Mouse (Mus musculus) neural tube, embryonic 11.5 days (tissue): ENCODE results near the gene Tmem178. TPM values are rescaled to one million over a fixed set of nuclear protein-coding genes. Genes with fewer than 3 reads are reported as not detected.

ENCODE experiments used
- ATAC-seq: fragments of 200-750 bp; cut with Nextera tagmentation; 2 replicates; pipeline ENCODE4 v1.8.0; 2017; ENCODE audit warnings: moderate number of reproducible peaks, mild to moderate bottlenecking, moderate TSS enrichment, moderate library complexity; ENCODE audit not compliant: insufficient read depth, low FRiP score, low TSS enrichment
- DNase-seq: peaks from one replicate; pipeline ENCODE4 v3.0.0-alpha.2; 2015; ENCODE audit warnings: low spot score
- H3K27ac ChIP-seq: fragments of 300-500 bp; sonication (generic); 2 replicates; pipeline ENCODE4 v1.5.1; 2014; ENCODE audit warnings: low read depth, mild to moderate bottlenecking, low read length
- H3K27me3 ChIP-seq: fragments of 300-500 bp; sonication (generic); 2 replicates; pipeline ENCODE4 v1.6.1; 2014; ENCODE audit warnings: mild to moderate bottlenecking, low read length, mixed read lengths; ENCODE audit not compliant: control insufficient read depth, insufficient read depth
- H3K36me3 ChIP-seq: fragments of 300-500 bp; sonication (generic); 2 replicates; pipeline ENCODE4 v1.6.1; 2014; ENCODE audit warnings: mild to moderate bottlenecking, low read length, moderate library complexity, mixed read lengths; ENCODE audit not compliant: control insufficient read depth, insufficient read depth
- H3K4me1 ChIP-seq: fragments of 300-500 bp; sonication (generic); 2 replicates; pipeline ENCODE4 v1.6.1; 2014; ENCODE audit warnings: low read length, mixed read lengths; ENCODE audit not compliant: control insufficient read depth, insufficient read depth
- H3K4me2 ChIP-seq: fragments of 300-500 bp; sonication (generic); 2 replicates; pipeline ENCODE4 v1.6.1; 2014; ENCODE audit warnings: low read depth, mild to moderate bottlenecking, moderate library complexity
- H3K4me3 ChIP-seq: fragments of 300-500 bp; sonication (generic); 2 replicates; pipeline ENCODE4 v1.5.1; 2014; ENCODE audit warnings: low read depth, low read length
- H3K9ac ChIP-seq: fragments of 300-500 bp; sonication (generic); 2 replicates; pipeline ENCODE4 v1.6.1; 2014; ENCODE audit warnings: mild to moderate bottlenecking, low read length
- H3K9me3 ChIP-seq: fragments of 300-500 bp; sonication (generic); 2 replicates; pipeline ENCODE4 v1.6.1; 2016; ENCODE audit warnings: low read length; ENCODE audit not compliant: control insufficient read depth
- WGBS: fragments of 180-500 bp; shearing (Covaris S2); extraction: QIAGEN DNeasy Blood & Tissue Kit; methylation state at CpG from one replicate; pipeline ENCODE4 v1.1.7; 2014; 5-methylcytosine and 5-hydroxymethylcytosine counted together
- polyA plus RNA-seq: library from polyadenylated mRNA; unstranded; fragments of >200 nt; fragmentation: Nextera tagmentation; extraction: Ambion mirVana; gene quantifications from 2 replicates; pipeline ENCODE4 v1.2.1, GENCODE M21; 2014

Gene Tmem178
- polyA plus RNA-seq, 1 experiment from 2014 or later = 16.4 TPM

GRCm38 (mm10) chr17:80949895-80950294 lies 5.5 kb downstream of the Tmem178 start:
- H3K27me3 ChIP-seq = peaks cover 2% of the 10 kb centered on the region; the same call in 1 of the 2 replicates
- no peak overlapping the region for H3K4me3 ChIP-seq
- 0 out of 2 replicates have a peak, but pooled peaks cover 2% of the 10 kb centered on the region for H3K4me1 ChIP-seq
- H3K9ac ChIP-seq = no peak overlapping the region
- H3K36me3 ChIP-seq = no peaks in the 10 kb centered on the region
- H3K27ac ChIP-seq = no peak overlapping the region
- no peak for DNase-seq
- H3K4me2 ChIP-seq = no peak overlapping the region
- WGBS = 90% methylated on average over 10 of the region's 10 CpGs
- no peaks in the 10 kb centered on the region for H3K9me3 ChIP-seq
- no peak for ATAC-seq

- WGBS = 73% methylated on average over 7 of the region's 7 CpGs
- Histone ChIP-seq H3K4me1 (0 out of 2 replicates have a peak, but pooled peaks cover 5% of the 10 kb centered on the region), H3K36me3 (no peaks in the 10 kb centered on the region), H3K4me2 (no peak overlapping the region), H3K27me3 (no peaks in the 10 kb centered on the region), H3K9ac (no peak overlapping the region), H3K27ac (no peak overlapping the region), H3K4me3 (no peak overlapping the region), H3K9me3 (no peaks in the 10 kb centered on the region)
- ATAC-seq (no peak), DNase-seq (no peak)
These were observed 7.9 kb downstream of the Tmem178 start for GRCm38 (mm10) chr17:80952305-80952704.

- H3K9me3 ChIP-seq = no peaks in the 10 kb centered on the region
- no peak overlapping the region for H3K4me2 ChIP-seq
- H3K4me1 ChIP-seq = 0 out of 2 replicates have a peak, but pooled peaks cover 5% of the 10 kb centered on the region
- DNase-seq (no peak), ATAC-seq (no peak)
- no peak overlapping the region for H3K9ac ChIP-seq
- no peak overlapping the region for H3K4me3 ChIP-seq
- no peak overlapping the region for H3K27ac ChIP-seq
- H3K27me3 ChIP-seq = no peaks in the 10 kb centered on the region
- WGBS = 76% methylated on average over 7 of the region's 7 CpGs
- H3K36me3 ChIP-seq = no peaks in the 10 kb centered on the region
These were observed 11.0 kb downstream of the Tmem178 start for GRCm38 (mm10) chr17:80955415-80955814.

GRCm38 (mm10) chr17:80955998-80956811 lies 11.8 kb downstream of the Tmem178 start:
- DNase-seq (no peak), ATAC-seq (no peak)
- Histone ChIP-seq H3K9me3 (no peaks in the 10 kb centered on the region), H3K4me3 (no peak overlapping the region), H3K4me1 (0 out of 2 replicates have a peak, but pooled peaks cover 5% of the 10 kb centered on the region), H3K27me3 (no peaks in the 10 kb centered on the region), H3K9ac (no peak overlapping the region), H3K4me2 (no peak overlapping the region), H3K27ac (no peak overlapping the region), H3K36me3 (no peaks in the 10 kb centered on the region)
- 79% methylated on average over 10 of the region's 10 CpGs for WGBS

- ATAC-seq (no peak), DNase-seq (no peak)
- no peak overlapping the region for H3K27ac ChIP-seq
- no peaks in the 10 kb centered on the region for H3K36me3 ChIP-seq
- no peak overlapping the region for H3K9ac ChIP-seq
- no peaks in the 10 kb centered on the region for H3K9me3 ChIP-seq
- H3K27me3 ChIP-seq = no peaks in the 10 kb centered on the region
- 0 out of 2 replicates have a peak, but pooled peaks cover 2% of the 10 kb centered on the region for H3K4me1 ChIP-seq
- 86% methylated on average over 6 of the region's 6 CpGs for WGBS
- no peak overlapping the region for H3K4me3 ChIP-seq
- H3K4me2 ChIP-seq = no peak overlapping the region
These were observed 13.9 kb downstream of the Tmem178 start for GRCm38 (mm10) chr17:80958332-80958731.

GRCm38 (mm10) chr17:80959840-80960239 lies 15.4 kb downstream of the Tmem178 start:
- H3K36me3 ChIP-seq = no peaks in the 10 kb centered on the region
- H3K9ac ChIP-seq = no peak overlapping the region
- no peak overlapping the region for H3K4me2 ChIP-seq
- 71% methylated on average over 2 of the region's 2 CpGs for WGBS
- ATAC-seq (no peak), DNase-seq (no peak)
- no peak overlapping the region for H3K27ac ChIP-seq
- H3K4me1 ChIP-seq = 0 out of 2 replicates have a peak, but pooled peaks cover 2% of the 10 kb centered on the region
- no peak overlapping the region for H3K4me3 ChIP-seq
- H3K9me3 ChIP-seq = no peaks in the 10 kb centered on the region
- H3K27me3 ChIP-seq = no peaks in the 10 kb centered on the region

GRCm38 (mm10) chr17:80967475-80967874 lies 23.0 kb downstream of the Tmem178 start:
- Histone ChIP-seq H3K27ac (0 out of 2 replicates have a peak overlapping the region, but pooled peaks have one; percentile 39), H3K4me1 (peaks cover 9% of the 10 kb centered on the region; the same call in 1 of the 2 replicates), H3K36me3 (no peaks in the 10 kb centered on the region), H3K9ac (no peak overlapping the region), H3K4me2 (no peak overlapping the region), H3K4me3 (no peak overlapping the region), H3K27me3 (no peaks in the 10 kb centered on the region), H3K9me3 (no peaks in the 10 kb centered on the region)
- 48% methylated on average over 7 of the region's 7 CpGs for WGBS
- peak; percentile 57 for DNase-seq
- ATAC-seq = no peak

GRCm38 (mm10) chr17:80969643-80970619 lies 25.5 kb downstream of the Tmem178 start:
- no peak overlapping the region for H3K4me2 ChIP-seq
- WGBS = 59% methylated on average over 17 of the region's 18 CpGs

More at GRCm38 (mm10) chr17:80969643-80970619, 25.5 kb downstream of the Tmem178 start:
- DNase-seq = peak; percentile 63
- peak; percentile 85 for ATAC-seq
- Histone ChIP-seq H3K27ac (peak overlapping the region; percentile 21; the same call in 1 of the 2 replicates), H3K4me3 (no peak overlapping the region), H3K36me3 (no peaks in the 10 kb centered on the region), H3K27me3 (no peaks in the 10 kb centered on the region), H3K9ac (no peak overlapping the region), H3K9me3 (no peaks in the 10 kb centered on the region), H3K4me1 (peaks cover 9% of the 10 kb centered on the region; the same call in 1 of the 2 replicates)
